Mouse (Mus musculus) adrenal gland, postnatal 36 days (tissue): ENCODE measurements around the gene Hmx2. TPM values are rescaled to one million over a fixed set of nuclear protein-coding genes. Genes with fewer than 3 reads are reported as not detected.

Experiments
- DNase-seq, 2 experiments: peaks; one replicate each; pipeline ENCODE4 v3.0.0; 2021; ENCODE audit warnings: mixed read lengths in 1 of 2
- total RNA-seq, 2 experiments: library from RNA; stranded (reverse); gene quantifications; 2 replicates each; pipeline ENCODE4 v1.2.3; 2021

The Hmx2 gene
- total RNA-seq, 2 experiments from 2014 or later = not detected

DNA sequence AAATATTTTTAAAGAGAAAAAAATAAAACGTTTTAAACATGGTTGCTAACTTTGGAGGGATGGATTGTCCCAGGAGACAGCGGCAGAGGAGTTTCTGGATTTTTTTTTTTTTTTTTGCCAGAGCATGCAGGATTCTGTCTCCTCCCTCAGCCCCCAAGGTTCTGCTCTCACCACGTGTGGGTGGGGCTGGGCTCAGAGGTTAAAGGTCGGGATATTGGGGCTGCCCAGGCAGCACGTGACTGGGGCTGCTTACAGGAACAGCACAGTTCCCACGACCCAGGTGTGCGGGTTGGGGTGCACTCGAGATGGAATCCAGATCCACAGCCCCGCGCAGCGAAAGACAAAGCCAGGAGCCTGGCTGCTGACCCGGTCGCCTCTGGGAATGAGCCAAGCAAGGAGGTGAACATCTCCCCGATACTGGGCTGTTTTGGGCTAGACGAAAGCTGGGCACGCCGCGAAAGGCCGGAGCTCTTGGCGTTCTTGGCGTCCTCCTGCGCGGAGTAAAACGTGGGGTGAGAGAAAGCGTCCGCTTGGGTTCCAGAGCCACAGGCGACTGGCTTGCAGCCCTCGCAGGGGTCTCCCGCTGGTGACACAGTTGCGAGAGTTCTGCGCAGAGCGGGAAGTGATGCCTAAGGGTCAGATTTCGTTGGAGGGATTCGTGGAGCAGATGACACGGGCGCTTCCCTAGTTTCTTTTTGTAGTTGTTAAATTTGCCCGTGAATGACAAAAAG, 8.1 kb downstream of the Hmx2 start:
- DNase-seq = peak in 1 of 2 experiments; percentile 12

- no peak for DNase-seq
Measured at GRCm38 (mm10) chr7:131557751-131558150, 9.2 kb downstream of the Hmx2 start.

DNA sequence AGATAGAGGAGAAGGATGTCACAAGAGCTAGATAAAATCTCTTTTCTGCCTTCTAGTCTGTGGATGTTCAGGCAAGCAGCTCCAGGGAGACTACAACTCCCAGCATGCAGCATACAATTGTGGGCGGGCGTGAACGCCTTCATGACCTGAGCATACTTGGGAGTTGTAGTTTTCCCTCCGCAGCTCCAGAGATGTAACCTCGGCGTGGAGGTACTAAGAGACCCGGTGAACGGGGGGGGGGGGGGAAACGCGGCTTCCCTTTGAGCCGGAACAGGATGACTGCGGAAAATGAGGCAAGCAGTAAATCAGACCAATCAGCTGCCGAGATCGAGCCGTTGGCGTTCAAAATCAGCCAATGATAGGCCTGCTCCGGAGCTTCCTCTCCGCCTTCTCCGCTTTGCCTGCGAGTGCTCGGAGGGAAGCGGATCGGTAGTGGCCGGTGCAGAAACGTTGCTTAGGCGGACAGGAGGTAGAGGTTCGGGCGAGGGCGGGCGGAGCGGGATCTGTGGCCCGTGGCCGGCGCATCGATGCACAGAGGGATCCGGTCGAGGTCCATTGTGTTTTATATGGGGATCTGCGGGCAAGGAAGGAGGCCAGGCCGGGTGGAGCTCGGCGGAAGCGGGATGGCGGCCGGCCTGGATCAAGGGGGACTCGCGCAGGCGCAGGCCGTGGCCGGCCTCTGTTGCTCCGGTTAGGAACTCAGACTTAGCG, 11.6 kb downstream of the Hmx2 start, which contains the start of gene Bub3:
TSS of gene Bub3 (plus strand) at position 237 of the 711 bp plus-strand sequence.
- DNase-seq = peak; percentile 92

DNA sequence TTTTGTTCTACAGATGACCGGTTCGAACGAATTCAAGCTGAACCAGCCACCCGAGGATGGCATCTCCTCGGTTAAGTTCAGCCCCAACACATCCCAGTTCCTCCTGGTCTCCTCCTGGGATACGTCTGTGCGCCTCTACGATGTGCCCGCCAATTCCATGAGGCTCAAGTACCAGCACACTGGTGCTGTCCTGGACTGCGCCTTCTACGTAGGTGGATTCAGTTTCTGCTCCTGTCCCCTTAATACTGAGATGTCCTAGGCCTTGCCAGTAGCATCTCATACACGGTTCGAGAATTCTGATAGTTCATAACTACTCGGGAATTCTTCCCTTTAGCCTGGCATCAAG, 12.1 kb downstream of the Hmx2 start:
- no peak for DNase-seq

- DNase-seq = no peak
Measured at GRCm38 (mm10) chr7:131575246-131575645, 26.7 kb downstream of the Hmx2 start.

DNA sequence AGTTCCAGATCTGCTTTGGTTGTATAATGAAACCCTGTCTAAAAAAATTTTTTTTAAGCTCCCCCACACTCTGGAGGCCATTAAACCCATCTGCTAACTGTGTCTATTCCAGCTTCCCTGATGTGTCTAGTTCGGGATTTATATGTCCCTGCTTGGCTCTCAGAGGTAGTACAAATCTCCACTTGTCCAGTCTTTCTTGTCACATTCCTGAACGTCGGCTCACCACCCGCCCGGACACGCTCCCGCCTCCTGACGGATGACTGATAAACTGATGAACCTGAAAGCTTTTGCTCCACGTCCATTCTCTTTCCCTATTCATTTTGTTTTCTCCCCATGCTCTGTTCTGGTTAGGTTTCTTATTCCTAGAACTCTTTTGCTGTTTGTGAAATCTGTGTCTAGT, 33.6 kb downstream of the Hmx2 start:
- DNase-seq = no peak

DNA sequence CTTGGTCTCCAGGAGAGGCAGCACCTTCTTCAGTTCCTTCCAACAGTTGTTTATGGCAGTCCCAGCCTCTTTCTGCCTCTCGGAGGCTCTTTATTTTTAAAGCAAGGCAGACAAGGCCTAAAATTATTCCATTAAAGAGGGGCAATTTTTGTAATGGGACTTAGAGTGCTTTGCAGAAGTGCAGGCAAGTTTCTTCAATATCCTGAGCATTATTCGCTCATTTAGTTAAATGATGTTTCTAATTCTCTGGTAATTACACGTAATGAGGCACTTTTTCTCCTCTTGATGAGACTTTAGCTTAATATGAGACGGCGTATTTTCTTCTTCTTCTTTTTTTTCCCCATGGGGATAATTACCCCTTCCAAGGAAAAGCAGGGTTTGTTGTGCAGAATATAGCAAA, 37.0 kb downstream of the Hmx2 start:
- no peak for DNase-seq

GRCm38 (mm10) chr7:131597779-131598482, 49.4 kb downstream of the Hmx2 start:
- DNase-seq = no peak

- peak; percentile 17 to 57 for DNase-seq
Measured at GRCm38 (mm10) chr7:131598483-131598824, 49.9 kb downstream of the Hmx2 start.

GRCm38 (mm10) chr7:131602106-131602505, 53.5 kb downstream of the Hmx2 start:
- DNase-seq = no peak

- DNase-seq = no peak
Measured at GRCm38 (mm10) chr7:131603186-131603585, 54.6 kb downstream of the Hmx2 start.

- DNase-seq = no peak
Measured at GRCm38 (mm10) chr7:131604946-131605345, 56.4 kb downstream of the Hmx2 start.

DNA sequence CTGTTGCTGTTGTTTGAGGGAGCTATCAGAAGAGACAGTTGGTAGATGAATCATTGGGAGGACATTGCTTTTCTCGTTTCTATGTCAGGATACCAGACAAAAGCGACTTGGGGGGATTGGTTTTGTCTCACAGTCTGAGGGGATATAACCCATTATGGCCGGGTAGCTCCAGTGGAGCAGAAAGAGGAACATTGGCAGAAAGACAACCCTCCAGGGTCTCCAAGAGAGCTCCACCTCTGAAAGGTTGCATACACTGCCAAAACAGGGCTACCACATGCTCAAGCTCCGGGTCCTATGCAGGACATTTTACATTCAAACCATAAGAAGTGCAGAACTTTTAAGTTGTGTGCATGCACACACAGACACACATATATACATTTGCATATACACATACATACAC, 56.9 kb downstream of the Hmx2 start:
- no peak for DNase-seq

Other genes starting within 250 kb of the Hmx2 start
- gene Cuzd1, start 226.5 kb upstream of the Hmx2 start, total RNA-seq = not detected
- gene Fam24b, start 219.3 kb upstream of the Hmx2 start, total RNA-seq = not detected
- gene Fam24a, start 214.9 kb upstream of the Hmx2 start, total RNA-seq = not detected
- gene 2310057M21Rik, start 186.0 kb upstream of the Hmx2 start, total RNA-seq = 10 to 100 TPM; 12.0 to 16.8 TPM
- 10 to 100 TPM; 19.8 to 21.1 TPM for gene Pstk, start 177.6 kb upstream of the Hmx2 start, total RNA-seq
- 10 to 100 TPM; 28.6 to 32.7 TPM for gene Ikzf5, start 138.3 kb upstream of the Hmx2 start, total RNA-seq
- gene Acadsb, start 138.2 kb upstream of the Hmx2 start, total RNA-seq = 100 to 1,000 TPM; 240 to 608 TPM
- not detected for gene Hmx3, start 5.9 kb upstream of the Hmx2 start, total RNA-seq
- gene Bub3, start 11.4 kb downstream of the Hmx2 start, total RNA-seq = 10 to 100 TPM; 74.7 to 79.1 TPM